Mouse (Mus musculus): ENCODE measurements around the gene Zcchc14. TPM values are rescaled to one million over a fixed set of nuclear protein-coding genes. Genes with fewer than 3 reads are reported as not detected.

The Zcchc14 gene
- total RNA-seq (2023) = under 1 TPM; 0.04 to 0.13 TPM

DNA sequence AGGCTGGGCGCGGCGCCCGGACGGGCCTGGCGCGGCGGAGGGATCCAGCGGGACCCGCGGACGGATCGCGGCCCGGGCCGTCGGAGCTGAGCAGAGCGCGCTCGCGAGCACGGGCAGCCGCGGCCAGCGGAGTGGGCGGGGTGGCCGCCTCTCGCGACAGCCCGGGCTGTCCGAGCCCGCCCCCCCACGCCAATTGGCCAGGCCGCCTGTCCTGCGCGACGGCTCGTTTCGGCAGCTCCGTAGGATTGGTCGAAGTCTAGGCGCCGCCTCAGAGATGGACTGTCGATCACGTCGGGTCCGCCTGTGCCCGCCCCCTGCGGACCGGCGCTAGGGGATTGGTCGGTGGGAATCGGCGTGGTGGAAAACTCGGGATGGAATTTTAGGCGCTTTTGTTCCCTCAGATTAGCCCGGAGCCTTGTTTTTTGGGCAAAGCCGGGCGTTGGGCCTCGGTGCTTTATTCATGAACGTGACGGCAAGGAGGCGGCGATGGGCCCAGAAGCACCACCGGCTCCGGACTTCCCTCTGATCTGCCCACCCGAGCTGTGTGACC is at the start of gene Zcchc14:
Zcchc14 (minus strand) TSS at position 128 of the 550 bp plus-strand sequence.

GRCm38 (mm10) chr8:121590203-121591177 is 62.2 kb downstream of the Zcchc14 start, which contains the start of gene Map1lc3b:
Map1lc3b (plus strand) TSS chr8:121590361.

GRCm38 (mm10) chr8:121578676-121579451 is 73.8 kb downstream of the Zcchc14 start, which contains the start of gene Fbxo31:
Fbxo31 (minus strand) TSS chr8:121578806.

Other genes with a start within 250 kb of the Zcchc14 start
- gene 1700018B08Rik, start 108.6 kb downstream of the Zcchc14 start, total RNA-seq (2023) = not detected
- 10 to 100 TPM; 26.3 to 30.3 TPM for gene Fbxo31, start 74.1 kb downstream of the Zcchc14 start, total RNA-seq (2023)
- gene Map1lc3b, start 62.5 kb downstream of the Zcchc14 start, total RNA-seq (2023) = 100 to 1,000 TPM; 294 to 315 TPM
- not detected for gene Jph3, start 76.7 kb upstream of the Zcchc14 start, total RNA-seq (2023)
- gene Klhdc4, start 176.7 kb upstream of the Zcchc14 start, total RNA-seq (2023) = 10 to 100 TPM; 38.4 to 41.2 TPM